Mouse (Mus musculus) B cell, adult 2 months (primary cell): ENCODE results near the gene Pcsk2.

Experiments used
- DNase-seq, 2 experiments: peaks; one replicate each; pipeline ENCODE4 v3.0.0; 2022

The Pcsk2 gene

DNA sequence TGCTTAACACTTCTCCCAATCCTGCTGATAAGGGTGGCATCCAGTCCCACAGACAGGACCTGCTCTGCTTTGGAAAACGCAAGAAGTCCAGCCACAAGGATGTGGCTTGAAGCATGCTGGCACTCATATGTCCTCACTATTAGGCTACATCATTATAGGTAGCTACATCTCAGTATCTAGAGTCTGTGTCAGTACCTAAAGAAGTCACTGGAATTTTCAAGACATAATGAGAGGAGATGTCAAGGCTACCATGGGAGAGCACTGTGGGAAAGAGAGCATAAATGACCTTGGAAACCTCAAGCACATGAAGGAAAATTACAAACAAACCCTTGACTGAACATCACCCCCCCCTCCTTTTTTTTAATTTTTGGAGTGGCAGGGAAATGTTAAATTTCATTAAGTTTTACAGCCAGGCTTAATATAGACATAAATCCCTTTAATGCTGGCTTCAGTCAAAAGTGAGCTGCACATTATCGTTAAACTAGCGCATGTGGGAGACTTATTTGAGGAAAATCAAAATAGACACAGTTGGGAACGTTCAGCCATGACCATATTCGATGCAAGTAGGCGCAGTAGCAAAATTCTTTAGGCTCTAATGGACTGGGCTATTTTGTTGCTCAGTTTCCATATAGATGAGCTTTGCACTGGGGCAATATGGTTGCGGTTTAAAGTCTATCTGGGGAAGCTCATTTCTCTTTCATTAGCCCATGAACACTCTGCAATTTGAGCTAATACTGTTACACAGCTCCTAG is 193.7 kb downstream of the Pcsk2 start:
- DNase-seq, result no peak

DNA sequence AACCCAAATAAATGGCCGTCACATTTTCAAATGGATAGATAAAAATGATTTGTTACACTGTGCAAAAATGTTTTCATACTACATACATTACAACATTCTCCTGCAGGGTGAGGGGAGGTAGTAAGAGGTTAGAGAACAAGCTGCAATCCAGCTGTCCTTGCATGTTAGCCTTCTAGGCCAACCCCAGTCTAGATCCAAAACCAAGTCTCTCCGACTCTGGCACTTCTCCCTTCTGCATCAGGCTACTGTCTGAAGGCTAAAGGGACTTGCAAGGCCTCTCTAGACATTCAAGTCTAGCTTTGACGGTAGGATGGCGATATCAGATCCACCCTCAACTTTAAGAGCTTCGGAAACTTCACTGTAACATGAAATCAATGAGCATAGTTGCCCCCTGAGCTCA is 196.5 kb downstream of the Pcsk2 start:
- DNase-seq, result no peak

DNA sequence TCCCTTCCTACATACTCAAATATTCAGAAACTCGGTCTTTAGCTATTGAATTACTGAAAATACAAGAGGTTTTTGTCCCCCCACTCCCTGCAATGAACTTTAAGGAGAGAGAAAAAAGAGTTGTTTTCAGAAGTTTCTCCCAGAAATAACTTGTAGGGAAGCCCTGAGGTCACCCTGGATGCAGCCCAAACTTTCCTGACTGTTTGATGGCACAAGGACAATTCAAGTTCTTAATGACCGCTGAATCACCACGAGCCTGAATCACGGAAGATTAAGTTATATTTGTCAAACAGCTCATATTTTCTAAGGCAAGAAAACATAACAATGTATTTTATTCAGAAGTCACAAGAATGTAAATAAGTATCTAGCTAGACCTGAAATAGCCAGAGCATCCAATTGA is 197.1 kb downstream of the Pcsk2 start:
- no peak for DNase-seq

DNA sequence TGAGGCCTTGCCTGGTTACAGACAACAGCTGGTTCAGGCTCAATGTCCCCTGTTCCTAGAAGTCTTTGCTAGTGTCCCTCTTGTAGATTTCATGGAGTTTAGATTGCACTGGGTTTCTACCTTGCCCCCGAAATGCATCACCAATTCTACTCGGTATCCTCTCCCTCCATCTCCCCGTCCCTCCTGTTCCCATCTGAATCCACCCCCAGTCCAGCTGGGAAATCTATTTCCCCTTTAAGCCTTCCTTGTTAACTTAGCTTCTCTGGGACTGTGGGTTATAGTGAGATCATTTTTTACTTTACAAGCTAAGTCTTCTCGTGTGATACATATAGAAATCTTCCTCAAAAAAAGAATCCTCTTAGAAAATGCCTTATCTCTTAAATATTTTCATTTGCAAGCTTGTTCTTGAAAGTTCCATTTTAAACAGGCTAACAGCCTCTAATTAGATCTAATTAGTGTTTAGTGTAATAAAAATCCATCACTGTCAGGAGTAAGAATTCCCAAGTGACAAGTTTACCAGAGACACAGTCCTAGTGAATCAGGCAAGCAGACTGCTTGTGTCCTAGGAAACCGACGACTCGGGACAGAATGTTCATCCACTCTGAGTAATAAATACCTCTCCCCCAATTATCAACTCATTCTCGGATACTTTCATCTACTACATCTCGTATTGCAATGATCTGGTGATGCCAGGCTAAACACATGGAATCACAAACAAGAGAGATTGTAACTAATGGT is 206.3 kb downstream of the Pcsk2 start:
- no peak for DNase-seq

DNA sequence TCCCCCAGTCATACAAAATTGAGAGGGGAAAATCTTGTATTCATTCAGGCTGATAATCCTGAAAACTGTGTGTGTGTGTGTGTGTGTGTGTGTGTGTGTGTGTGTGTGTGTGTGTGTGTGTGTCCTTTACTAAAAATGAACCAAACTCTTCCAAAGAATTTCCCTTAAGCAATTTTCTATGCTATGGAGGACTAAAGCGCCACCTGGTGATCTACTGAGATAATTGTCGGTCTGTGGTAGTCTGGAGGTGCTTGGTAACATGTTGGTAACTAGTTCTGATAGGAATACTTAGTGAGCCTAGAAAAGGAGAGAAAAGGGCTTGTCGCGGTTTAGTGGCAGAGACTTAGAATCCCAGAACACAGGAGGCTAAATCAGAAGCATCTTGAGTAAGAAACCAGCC is 230.5 kb downstream of the Pcsk2 start:
- no peak for DNase-seq

DNA sequence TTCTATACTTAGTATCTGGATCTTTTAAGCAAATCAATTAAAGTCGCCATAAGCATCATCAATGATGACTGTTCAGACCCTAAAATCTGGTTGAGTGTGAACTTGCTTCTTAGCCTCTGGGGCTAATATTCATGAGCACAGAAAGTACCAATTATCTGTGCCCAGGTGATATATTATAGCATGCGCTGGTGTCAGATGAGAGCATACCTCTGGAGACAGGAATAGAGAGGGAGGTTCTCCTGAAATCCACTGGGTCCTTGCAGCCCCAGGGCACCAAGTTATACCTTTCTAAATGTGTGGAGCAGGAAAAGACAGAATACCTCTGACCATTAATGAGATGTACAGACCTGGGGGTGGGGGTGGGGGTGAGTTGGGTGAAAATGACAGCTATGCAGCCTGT is 234.4 kb downstream of the Pcsk2 start:
- no peak for DNase-seq

DNA sequence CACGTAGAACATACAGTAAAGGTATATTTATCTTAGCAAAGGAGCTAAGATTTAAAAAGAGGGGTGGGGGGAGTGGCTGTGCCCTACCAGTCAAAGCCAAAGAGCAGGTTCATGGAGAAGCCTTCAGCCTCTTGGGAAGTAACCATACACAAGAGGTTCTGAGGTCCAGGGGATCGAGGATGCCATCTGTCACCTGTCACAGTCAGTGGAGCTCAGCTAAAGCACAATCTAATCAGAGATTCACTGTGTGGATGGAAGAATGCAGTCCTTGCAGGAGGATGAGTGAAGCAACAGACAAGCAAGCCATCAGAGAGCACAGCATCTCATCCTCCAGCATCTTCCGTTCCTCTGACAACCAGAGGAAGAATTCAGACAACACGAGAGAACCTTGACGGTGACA is 244.0 kb downstream of the Pcsk2 start:
- no peak for DNase-seq

DNA sequence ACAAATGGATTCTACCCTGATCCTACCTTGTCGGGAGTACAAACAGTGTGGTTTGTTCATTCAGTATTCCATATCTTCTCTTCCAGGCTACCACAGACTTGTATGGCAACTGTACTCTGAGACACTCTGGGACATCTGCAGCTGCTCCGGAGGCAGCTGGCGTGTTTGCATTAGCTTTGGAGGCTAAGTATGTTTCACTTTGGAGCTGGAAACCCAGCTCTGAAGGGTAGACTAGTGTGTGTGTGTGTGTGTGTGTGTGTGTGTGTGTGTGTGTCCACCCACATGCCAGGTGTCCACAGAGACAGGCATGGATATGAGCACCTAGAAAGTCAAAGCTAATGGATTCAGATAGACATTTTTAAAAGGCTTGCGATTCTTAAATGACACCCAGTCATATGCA is 249.9 kb downstream of the Pcsk2 start:
- no peak for DNase-seq

DNA sequence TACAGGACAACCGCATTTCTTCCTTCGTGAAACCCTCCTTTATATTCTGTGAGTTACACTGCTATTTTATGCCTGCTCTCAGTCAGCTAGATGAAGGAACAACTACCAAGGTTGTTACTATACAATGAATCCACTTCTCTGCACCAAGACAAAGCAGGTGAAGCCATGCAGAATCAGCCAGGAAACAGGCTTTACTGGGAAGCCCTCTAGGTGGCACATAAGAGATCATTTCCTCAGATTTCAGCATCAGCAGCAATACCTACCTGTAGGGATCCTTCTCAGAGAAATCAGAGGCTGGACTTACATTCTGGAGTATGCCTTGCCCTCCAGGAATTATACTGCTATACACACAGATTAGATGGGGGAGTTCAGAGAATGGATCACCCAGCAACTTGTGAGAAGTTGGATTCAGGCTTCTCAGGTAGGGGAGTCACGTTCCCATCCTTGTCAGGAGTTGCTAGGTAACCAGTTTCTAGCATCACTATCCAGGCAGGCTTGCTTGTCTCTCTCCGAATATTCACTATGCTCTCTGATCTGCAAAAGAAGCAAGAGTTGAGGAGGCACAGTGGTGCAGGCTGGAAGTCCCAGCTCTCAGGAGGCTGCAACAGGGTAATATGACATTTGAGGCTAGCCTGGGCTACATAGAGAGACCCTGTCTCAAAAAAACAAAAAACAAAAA is 250.5 kb downstream of the Pcsk2 start:
- DNase-seq, result no peak

DNA sequence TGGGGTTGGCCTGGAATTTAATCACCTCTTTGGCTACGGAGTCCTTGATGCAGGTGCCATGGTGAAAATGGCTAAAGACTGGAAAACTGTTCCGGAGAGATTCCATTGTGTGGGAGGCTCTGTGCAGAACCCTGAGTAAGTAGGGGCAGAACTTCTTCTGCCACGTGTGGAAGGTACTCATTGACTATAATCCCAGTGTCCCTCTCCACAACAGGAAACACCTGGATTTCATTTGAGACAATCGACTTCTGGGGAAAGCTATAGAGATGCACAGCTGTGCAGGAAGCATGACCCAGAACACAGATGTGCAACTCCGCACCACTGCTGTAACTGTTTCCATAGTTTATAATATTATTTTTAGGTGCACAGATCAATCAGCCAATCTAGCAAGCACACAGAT is 255.1 kb downstream of the Pcsk2 start:
- no peak for DNase-seq

DNA sequence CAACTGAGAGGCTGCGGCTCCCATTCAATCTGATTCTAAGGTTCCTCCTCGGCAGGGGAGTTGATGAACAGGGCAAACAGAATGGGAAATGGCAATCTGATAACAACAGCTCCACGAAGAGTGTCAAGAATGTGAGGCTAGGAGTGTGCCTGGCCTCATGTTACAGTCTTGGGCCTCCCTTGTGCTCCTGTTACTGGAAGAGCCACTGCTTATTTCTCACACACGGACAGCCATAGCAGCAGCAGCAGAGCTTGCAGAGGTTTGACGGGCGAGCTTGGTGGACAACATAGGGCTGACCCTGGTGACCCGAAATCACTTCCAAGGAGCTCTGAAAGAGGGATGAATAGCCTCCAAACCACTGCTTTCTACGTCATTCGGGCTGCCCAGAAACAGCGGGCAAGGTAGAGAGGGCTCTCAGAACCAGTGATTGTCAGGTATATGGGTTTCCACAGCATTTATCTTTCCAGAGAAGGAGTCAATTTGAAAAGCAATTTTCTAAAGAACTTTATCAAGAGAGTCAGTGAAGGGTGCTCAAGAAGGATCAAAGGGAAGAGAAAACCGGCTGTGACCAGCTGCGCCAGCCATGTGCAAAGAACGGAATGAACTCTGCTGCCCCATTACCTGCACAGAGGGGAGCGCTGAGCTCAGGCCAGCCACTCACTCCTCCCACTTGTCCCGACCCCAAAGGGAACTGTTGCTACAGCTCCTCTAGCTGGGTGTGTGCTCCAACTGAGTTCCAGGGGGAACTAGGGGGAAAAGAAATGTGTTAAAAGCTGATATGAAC is 260.4 kb downstream of the Pcsk2 start:
- DNase-seq, result no peak

DNA sequence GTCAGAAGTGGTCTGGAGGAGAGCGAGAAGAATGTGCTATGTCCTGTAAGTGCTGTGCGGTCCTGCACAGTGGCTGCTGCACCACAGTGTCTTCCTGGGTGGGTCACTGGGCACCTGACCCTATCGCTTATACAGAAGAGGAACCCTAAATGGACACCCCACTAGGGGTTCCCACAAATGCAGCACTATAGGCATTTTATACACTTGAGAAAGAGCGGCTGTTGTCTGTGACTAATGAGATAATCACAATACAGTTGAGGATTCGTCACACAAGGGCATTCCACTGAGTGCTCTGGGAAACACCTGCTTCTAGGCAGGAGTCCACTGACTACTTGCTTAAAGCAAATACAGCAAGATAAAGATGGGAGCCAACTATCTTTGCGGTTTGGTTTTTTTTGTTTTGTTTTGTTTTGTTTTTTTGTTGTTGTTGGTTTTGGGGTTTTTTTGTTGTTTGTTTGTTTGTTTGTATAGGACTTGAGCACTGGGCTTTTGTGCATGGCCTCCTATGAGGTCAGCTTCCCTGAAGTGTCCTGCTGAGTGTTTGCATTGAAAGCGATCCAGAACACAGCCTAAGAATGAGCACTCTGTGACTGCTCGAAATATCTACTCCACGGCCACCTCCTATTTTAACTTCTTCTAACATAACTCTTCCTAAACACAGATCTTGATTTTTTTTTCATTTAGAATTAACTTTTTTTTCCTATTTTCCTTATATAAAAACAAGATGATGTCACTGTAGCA is 261.1 kb downstream of the Pcsk2 start:
- no peak for DNase-seq

DNA sequence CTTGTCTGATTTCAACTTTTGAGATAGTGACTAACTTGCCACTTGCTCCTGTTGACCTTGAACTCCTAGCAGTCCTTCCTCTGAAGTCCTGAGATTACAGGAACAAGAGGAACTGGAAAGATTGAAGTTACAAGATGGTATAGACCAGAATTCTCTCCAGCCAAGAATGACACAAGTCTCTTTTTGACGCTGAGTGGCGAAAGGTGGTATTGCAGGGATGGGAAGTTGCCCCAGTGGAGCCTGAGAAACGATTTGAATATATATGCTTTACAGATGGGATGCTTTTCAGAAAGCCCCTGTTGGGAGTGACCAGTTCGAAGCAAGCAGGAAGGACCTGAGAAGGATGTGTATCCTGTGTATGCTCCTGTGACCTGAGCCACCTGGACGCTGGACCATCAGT is 262.8 kb downstream of the Pcsk2 start:
- no peak for DNase-seq

DNA sequence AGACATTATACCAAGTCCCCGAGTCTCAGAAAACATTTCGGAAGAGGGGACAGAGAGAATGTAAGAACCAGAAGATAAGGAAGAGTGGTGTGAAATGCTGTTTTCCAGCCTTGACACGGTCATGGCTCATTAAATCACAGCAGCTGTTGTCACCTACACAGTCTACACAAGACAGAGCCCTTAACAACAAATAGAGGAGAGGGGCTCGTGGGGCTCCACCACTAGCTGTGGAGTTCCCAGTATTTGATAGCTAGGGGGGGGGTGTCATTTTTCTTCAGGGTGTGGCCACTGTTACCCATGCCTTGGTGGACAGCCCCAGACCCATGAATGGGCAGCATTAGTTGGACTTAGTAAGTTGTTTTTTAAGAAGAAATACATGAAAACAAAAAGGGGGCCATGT is 266.3 kb downstream of the Pcsk2 start:
- no peak for DNase-seq

DNA sequence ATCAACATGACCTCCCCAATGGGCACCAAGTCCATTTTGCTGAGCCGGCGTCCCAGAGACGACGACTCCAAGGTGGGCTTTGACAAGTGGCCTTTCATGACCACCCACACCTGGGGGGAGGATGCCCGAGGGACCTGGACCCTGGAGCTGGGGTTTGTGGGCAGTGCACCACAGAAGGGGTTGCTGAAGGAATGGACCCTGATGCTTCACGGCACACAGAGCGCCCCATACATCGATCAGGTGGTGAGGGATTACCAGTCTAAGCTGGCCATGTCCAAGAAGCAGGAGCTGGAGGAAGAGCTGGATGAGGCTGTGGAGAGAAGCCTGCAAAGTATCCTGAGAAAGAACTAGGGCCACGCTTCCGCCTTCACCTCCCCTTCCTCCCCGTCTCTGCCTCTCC is 267.5 kb downstream of the Pcsk2 start:
- no peak for DNase-seq

DNA sequence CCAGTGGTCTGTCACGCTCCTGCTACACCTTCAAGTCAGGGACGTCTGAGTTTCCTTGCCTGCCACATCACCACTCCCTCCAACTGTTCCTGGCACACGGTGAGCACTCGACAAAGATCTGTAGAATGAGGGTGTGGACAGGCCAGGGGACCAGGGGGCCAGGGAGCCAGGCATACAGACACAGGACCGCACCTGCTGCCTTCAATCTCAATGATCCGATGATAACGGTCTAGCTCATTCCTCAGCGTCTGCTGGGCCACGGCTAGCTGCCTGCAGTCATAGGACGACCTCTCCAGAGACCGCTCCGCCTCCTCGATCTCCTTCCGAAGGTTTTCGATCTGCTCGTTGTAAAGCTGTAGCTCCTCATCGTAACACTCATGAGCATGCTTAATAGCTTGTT is 285.7 kb downstream of the Pcsk2 start:
- no peak for DNase-seq

DNA sequence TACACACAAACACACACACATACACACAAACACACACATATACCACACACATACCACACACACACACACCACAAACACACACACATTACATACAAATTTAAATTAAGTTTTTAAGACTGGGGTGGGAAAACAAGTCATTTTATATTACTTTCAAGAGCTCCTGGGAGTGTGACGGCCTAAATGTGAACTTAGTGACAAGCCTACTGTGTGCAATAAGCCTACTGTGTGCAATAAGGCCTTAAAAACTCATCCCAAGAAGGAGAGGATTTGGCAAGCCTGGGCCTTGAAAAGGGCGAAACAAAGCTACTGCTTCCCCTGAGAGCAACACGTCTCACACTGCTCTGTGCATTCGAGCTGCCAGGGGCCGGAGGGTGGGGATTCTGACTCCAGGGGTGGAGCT is 286.8 kb downstream of the Pcsk2 start:
- DNase-seq, result no peak

DNA sequence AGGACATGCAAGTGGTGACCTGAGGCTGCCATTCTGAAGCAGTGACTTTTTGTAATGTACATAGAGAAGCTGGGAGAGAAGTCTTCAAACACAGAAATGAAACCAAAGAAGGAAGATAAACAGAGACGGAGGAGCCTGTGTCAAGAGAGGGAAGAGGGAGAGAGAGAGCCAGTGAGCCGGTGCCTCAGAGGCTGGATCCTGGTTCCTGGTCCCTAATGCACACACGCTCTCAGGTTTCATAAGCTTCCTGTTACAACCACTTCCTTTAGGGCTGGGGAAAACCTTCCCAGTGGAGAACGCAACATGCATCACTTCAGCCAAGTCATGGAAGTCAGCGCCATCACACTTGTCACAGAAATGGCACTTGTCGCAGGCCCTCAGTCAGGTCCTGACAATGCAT is 288.1 kb downstream of the Pcsk2 start:
- no peak for DNase-seq

DNA sequence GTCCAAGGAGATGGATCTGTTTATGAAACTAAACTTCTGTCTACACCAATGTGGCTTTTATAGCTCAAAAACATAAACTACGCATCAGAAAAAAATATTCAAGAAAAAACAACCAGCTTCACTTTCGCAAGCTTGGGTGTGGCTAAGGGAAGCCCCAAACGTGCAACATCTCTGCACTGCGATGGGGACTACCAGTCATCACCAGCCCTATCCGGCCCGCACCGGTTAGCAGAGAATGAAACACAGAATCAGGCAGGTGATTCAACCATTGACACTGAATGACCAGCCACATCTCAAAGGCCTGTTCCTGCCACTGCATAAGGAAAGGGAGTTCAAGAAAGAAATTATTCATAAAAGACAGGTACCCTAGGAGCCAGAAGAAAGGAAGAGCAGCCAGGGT is 289.9 kb downstream of the Pcsk2 start:
- no peak for DNase-seq

DNA sequence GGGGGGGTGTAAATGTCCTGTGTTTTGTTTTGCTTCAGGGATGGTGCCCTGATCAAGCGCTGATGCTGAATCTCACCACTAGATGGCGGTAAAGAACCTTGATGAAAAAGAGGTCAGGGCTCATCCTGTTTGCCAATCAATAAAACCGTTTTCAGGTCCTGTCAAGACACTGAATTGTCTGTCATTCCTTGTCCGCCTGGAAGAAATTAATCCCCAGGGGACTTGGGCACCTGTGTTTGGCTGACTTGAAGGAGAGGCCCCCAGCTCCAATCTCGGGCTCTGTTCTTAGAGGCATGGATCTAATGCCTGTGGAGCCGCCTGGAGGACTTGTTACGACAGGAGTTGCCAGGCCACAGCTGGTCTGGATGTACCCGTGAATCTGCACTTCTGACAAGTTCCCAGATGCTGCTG is 291.3 kb downstream of the Pcsk2 start:
- peak; percentile 81 to 83 for DNase-seq

DNA sequence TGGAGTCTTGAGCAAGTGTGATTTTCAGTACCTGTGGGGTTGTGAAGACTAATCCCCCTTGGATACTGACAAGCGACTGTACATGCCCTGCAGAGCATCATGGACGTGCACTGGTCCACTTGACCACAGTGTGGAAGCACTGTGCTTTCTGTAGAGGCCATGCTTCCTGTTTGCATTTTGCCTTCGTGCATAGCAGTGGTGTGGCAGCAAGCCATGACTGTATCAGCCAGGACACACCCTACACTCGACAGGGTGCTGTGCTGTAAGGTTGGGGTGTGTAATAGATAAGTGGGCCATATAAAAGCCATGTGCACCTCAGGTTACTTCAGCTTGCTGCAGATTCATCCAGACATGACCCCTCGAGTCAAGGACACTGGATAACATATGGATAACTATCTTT is 292.7 kb downstream of the Pcsk2 start:
- DNase-seq, result peak; percentile 34 to 36

DNA sequence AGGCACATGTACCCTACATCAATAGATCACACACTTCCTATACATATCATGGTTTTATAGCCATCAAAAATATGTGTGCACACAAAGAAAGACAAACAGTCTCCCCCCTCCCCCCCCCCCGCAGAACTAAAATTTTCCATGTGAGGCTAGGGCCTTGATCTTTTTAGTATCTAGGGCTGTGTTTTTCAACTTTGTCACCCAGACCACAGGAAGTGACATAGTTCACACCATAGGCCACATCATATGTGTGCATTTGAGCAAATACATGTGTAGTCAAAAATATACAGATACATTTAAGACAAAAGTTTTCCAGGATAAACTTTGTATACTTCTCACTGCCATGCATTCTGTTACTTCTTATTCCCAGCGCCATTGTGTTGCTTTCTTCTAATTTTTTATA is 293.5 kb downstream of the Pcsk2 start:
- no peak for DNase-seq

DNA sequence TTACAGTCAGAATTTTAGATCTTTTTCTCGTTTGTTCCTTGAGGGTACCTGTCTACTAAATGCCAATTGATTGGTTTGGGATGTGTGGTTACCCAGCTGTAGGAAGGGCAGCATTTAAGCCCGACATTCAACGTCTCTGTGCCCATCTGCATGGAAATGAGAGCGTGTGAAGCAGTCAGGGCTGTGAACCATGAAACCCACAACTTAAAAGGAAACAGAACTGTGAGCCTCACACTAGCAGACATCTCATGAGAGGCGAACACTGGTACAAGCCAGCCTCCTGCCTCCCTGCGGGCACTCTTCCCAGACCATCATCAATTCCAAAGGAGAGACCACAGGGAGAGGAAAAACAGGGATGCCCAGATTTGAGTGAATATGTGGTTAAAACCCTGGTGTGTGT is 294.9 kb downstream of the Pcsk2 start:
- DNase-seq, result peak; percentile 55 to 57
